Mouse (Mus musculus): ENCODE data around the gene Taar5. TPM values are rescaled to one million over a fixed set of nuclear protein-coding genes. Genes with fewer than 3 reads are reported as not detected.

The Taar5 gene
- polyA plus RNA-seq (2014; fragmentation: Nextera tagmentation; extraction: Ambion mirVana), result not detected in 2 replicates

GRCm38 (mm10) chr10:23970656-23971165, at the start of gene Taar5:
Taar5 (plus strand) TSS chr10:23970706.
- Histone ChIP-seq H3K4me3 (ENCODE audit: low read depth, low read length) (no peak within 1 kb of the TSS), H3K9me3 (ENCODE audit: control insufficient read depth, low read length) (no peaks in the 10 kb centered on the region), H3K9ac (ENCODE audit: low read depth, low read length) (no peak within 1 kb of the TSS), H3K4me1 (ENCODE audit: control insufficient read depth, insufficient read depth, low read length) (no peaks in the 10 kb centered on the region), H3K36me3 (ENCODE audit: control insufficient read depth, insufficient read depth, low read length) (no peaks in the 10 kb centered on the region), H3K27ac (replicated peaks; ENCODE audit: low read depth, low read length) (no peak within 1 kb of the TSS), H3K27me3 (replicated peaks; ENCODE audit: control insufficient read depth, insufficient read depth, low read length) (no peaks in the 10 kb centered on the region), H3K4me2 (ENCODE audit: low read depth, low read length) (no peak within 1 kb of the TSS)
- DNase-seq (ENCODE audit: low spot score), result no peak
- 87% methylated on average over 11 of the region's 11 CpGs for WGBS
- ATAC-seq (ENCODE audit: low read depth), result no peak

- no peaks in the 10 kb centered on the region for H3K27me3 ChIP-seq (replicated peaks; ENCODE audit: control insufficient read depth, insufficient read depth, low read length)
- no peaks in the 10 kb centered on the region for H3K4me1 ChIP-seq (ENCODE audit: control insufficient read depth, insufficient read depth, low read length)
- no peak overlapping the region for H3K4me2 ChIP-seq (ENCODE audit: low read depth, low read length)
- DNase-seq (ENCODE audit: low spot score) (no peak), ATAC-seq (ENCODE audit: low read depth) (no peak)
- H3K4me3 ChIP-seq (ENCODE audit: low read depth, low read length), result no peak overlapping the region
- WGBS, result 78% methylated on average over 3 of the region's 3 CpGs
- no peak overlapping the region for H3K27ac ChIP-seq (replicated peaks; ENCODE audit: low read depth, low read length)
- no peak overlapping the region for H3K9ac ChIP-seq (ENCODE audit: low read depth, low read length)
- H3K9me3 ChIP-seq (ENCODE audit: control insufficient read depth, low read length), result no peaks in the 10 kb centered on the region
- no peaks in the 10 kb centered on the region for H3K36me3 ChIP-seq (ENCODE audit: control insufficient read depth, insufficient read depth, low read length)
Observed at GRCm38 (mm10) chr10:23922468-23922867, 48.0 kb upstream of the Taar5 start.

GRCm38 (mm10) chr10:23923941-23924340, 46.6 kb upstream of the Taar5 start:
- Histone ChIP-seq H3K4me1 (ENCODE audit: control insufficient read depth, insufficient read depth, low read length) (no peaks in the 10 kb centered on the region), H3K4me2 (ENCODE audit: low read depth, low read length) (no peak overlapping the region), H3K9me3 (ENCODE audit: control insufficient read depth, low read length) (no peaks in the 10 kb centered on the region), H3K27ac (replicated peaks; ENCODE audit: low read depth, low read length) (no peak overlapping the region), H3K9ac (ENCODE audit: low read depth, low read length) (no peak overlapping the region), H3K4me3 (ENCODE audit: low read depth, low read length) (no peak overlapping the region), H3K27me3 (replicated peaks; ENCODE audit: control insufficient read depth, insufficient read depth, low read length) (no peaks in the 10 kb centered on the region), H3K36me3 (ENCODE audit: control insufficient read depth, insufficient read depth, low read length) (no peaks in the 10 kb centered on the region)
- no peak for ATAC-seq (ENCODE audit: low read depth)
- 84% methylated on average over 2 of the region's 2 CpGs for WGBS
- DNase-seq (ENCODE audit: low spot score), result no peak

GRCm38 (mm10) chr10:23937613-23938012, 32.9 kb upstream of the Taar5 start:
- H3K9me3 ChIP-seq (ENCODE audit: control insufficient read depth, low read length), result no peaks in the 10 kb centered on the region
- no peak overlapping the region for H3K27ac ChIP-seq (replicated peaks; ENCODE audit: low read depth, low read length)
- ATAC-seq (ENCODE audit: low read depth), result no peak
- 34% methylated on average over 4 of the region's 4 CpGs for WGBS
- no peaks in the 10 kb centered on the region for H3K4me1 ChIP-seq (ENCODE audit: control insufficient read depth, insufficient read depth, low read length)
- H3K9ac ChIP-seq (ENCODE audit: low read depth, low read length), result no peak overlapping the region
- H3K4me2 ChIP-seq (ENCODE audit: low read depth, low read length), result no peak overlapping the region
- H3K27me3 ChIP-seq (replicated peaks; ENCODE audit: control insufficient read depth, insufficient read depth, low read length), result no peaks in the 10 kb centered on the region
- H3K36me3 ChIP-seq (ENCODE audit: control insufficient read depth, insufficient read depth, low read length), result no peaks in the 10 kb centered on the region
- DNase-seq (ENCODE audit: low spot score), result no peak
- H3K4me3 ChIP-seq (ENCODE audit: low read depth, low read length), result no peak overlapping the region

GRCm38 (mm10) chr10:23938312-23938711, 32.2 kb upstream of the Taar5 start, which contains the start of gene Taar2:
Taar2 (plus strand) TSS chr10:23938572.
- Histone ChIP-seq H3K27ac (replicated peaks; ENCODE audit: low read depth, low read length) (no peak within 1 kb of the TSS), H3K4me2 (ENCODE audit: low read depth, low read length) (no peak within 1 kb of the TSS), H3K9me3 (ENCODE audit: control insufficient read depth, low read length) (no peaks in the 10 kb centered on the region), H3K36me3 (ENCODE audit: control insufficient read depth, insufficient read depth, low read length) (no peaks in the 10 kb centered on the region), H3K27me3 (replicated peaks; ENCODE audit: control insufficient read depth, insufficient read depth, low read length) (no peaks in the 10 kb centered on the region), H3K9ac (ENCODE audit: low read depth, low read length) (no peak within 1 kb of the TSS), H3K4me3 (ENCODE audit: low read depth, low read length) (no peak within 1 kb of the TSS), H3K4me1 (ENCODE audit: control insufficient read depth, insufficient read depth, low read length) (no peaks in the 10 kb centered on the region)
- ATAC-seq (ENCODE audit: low read depth) (no peak), DNase-seq (ENCODE audit: low spot score) (no peak)
- 54% methylated on average over 6 of the region's 6 CpGs for WGBS

- H3K27me3 ChIP-seq (replicated peaks; ENCODE audit: control insufficient read depth, insufficient read depth, low read length), result no peaks in the 10 kb centered on the region
- ATAC-seq (ENCODE audit: low read depth), result no peak
- no peaks in the 10 kb centered on the region for H3K4me1 ChIP-seq (ENCODE audit: control insufficient read depth, insufficient read depth, low read length)
- no peak for DNase-seq (ENCODE audit: low spot score)
- H3K9me3 ChIP-seq (ENCODE audit: control insufficient read depth, low read length), result no peaks in the 10 kb centered on the region
- H3K9ac ChIP-seq (ENCODE audit: low read depth, low read length), result no peak overlapping the region
- no peak overlapping the region for H3K27ac ChIP-seq (replicated peaks; ENCODE audit: low read depth, low read length)
- no peak overlapping the region for H3K4me3 ChIP-seq (ENCODE audit: low read depth, low read length)
- no peak overlapping the region for H3K4me2 ChIP-seq (ENCODE audit: low read depth, low read length)
- no peaks in the 10 kb centered on the region for H3K36me3 ChIP-seq (ENCODE audit: control insufficient read depth, insufficient read depth, low read length)
- 76% methylated on average over 5 of the region's 5 CpGs for WGBS
Observed at GRCm38 (mm10) chr10:23942465-23942864, 28.0 kb upstream of the Taar5 start.

GRCm38 (mm10) chr10:23948026-23948425, 22.5 kb upstream of the Taar5 start:
- H3K9ac ChIP-seq (ENCODE audit: low read depth, low read length), result no peak overlapping the region
- H3K4me3 ChIP-seq (ENCODE audit: low read depth, low read length), result no peak overlapping the region
- no peak for DNase-seq (ENCODE audit: low spot score)
- H3K4me1 ChIP-seq (ENCODE audit: control insufficient read depth, insufficient read depth, low read length), result no peaks in the 10 kb centered on the region
- H3K27me3 ChIP-seq (replicated peaks; ENCODE audit: control insufficient read depth, insufficient read depth, low read length), result no peaks in the 10 kb centered on the region
- no peak overlapping the region for H3K27ac ChIP-seq (replicated peaks; ENCODE audit: low read depth, low read length)
- H3K9me3 ChIP-seq (ENCODE audit: control insufficient read depth, low read length), result no peaks in the 10 kb centered on the region
- H3K4me2 ChIP-seq (ENCODE audit: low read depth, low read length), result no peak overlapping the region
- ATAC-seq (ENCODE audit: low read depth), result no peak
- H3K36me3 ChIP-seq (ENCODE audit: control insufficient read depth, insufficient read depth, low read length), result no peaks in the 10 kb centered on the region
- WGBS, result 60% methylated on average over 7 of the region's 7 CpGs

- H3K4me2 ChIP-seq (ENCODE audit: low read depth, low read length), result no peak within 1 kb of the TSS
- H3K4me3 ChIP-seq (ENCODE audit: low read depth, low read length), result no peak within 1 kb of the TSS
- 76% methylated on average over 16 of the region's 16 CpGs for WGBS
- H3K27ac ChIP-seq (replicated peaks; ENCODE audit: low read depth, low read length), result no peak within 1 kb of the TSS
- no peaks in the 10 kb centered on the region for H3K36me3 ChIP-seq (ENCODE audit: control insufficient read depth, insufficient read depth, low read length)
- DNase-seq (ENCODE audit: low spot score) (no peak), ATAC-seq (ENCODE audit: low read depth) (no peak)
- no peaks in the 10 kb centered on the region for H3K4me1 ChIP-seq (ENCODE audit: control insufficient read depth, insufficient read depth, low read length)
- no peak within 1 kb of the TSS for H3K9ac ChIP-seq (ENCODE audit: low read depth, low read length)
- H3K9me3 ChIP-seq (ENCODE audit: control insufficient read depth, low read length), result no peaks in the 10 kb centered on the region
- no peaks in the 10 kb centered on the region for H3K27me3 ChIP-seq (replicated peaks; ENCODE audit: control insufficient read depth, insufficient read depth, low read length)
Observed at GRCm38 (mm10) chr10:23949508-23950005, 20.9 kb upstream of the Taar5 start, which contains the start of gene Taar3. Taar3 (plus strand) TSS chr10:23949558.

GRCm38 (mm10) chr10:23951714-23952113, 18.8 kb upstream of the Taar5 start:
- Histone ChIP-seq H3K4me3 (ENCODE audit: low read depth, low read length) (no peak overlapping the region), H3K27me3 (replicated peaks; ENCODE audit: control insufficient read depth, insufficient read depth, low read length) (no peaks in the 10 kb centered on the region), H3K4me2 (ENCODE audit: low read depth, low read length) (no peak overlapping the region), H3K4me1 (ENCODE audit: control insufficient read depth, insufficient read depth, low read length) (no peaks in the 10 kb centered on the region), H3K27ac (replicated peaks; ENCODE audit: low read depth, low read length) (no peak overlapping the region), H3K9me3 (ENCODE audit: control insufficient read depth, low read length) (no peaks in the 10 kb centered on the region), H3K36me3 (ENCODE audit: control insufficient read depth, insufficient read depth, low read length) (no peaks in the 10 kb centered on the region), H3K9ac (ENCODE audit: low read depth, low read length) (no peak overlapping the region)
- DNase-seq (ENCODE audit: low spot score), result no peak
- ATAC-seq (ENCODE audit: low read depth), result no peak
- 75% methylated on average over 6 of the region's 6 CpGs for WGBS

Data from embryonic facial prominence, embryonic 14.5 days (tissue).